Mouse (Mus musculus) neural tube, embryonic 13.5 days (tissue): ENCODE data around the gene Vps35l. TPM values are rescaled to one million over a fixed set of nuclear protein-coding genes. Genes with fewer than 3 reads are reported as not detected.

Experiments
- ATAC-seq: fragments of 200-750 bp; cut with Nextera tagmentation; 2 replicates; pipeline ENCODE4 v1.8.0; 2017; ENCODE audit warnings: low read depth, mild to moderate bottlenecking, moderate TSS enrichment, moderate library complexity
- H3K27ac ChIP-seq: fragments of 300-500 bp; sonication (generic); replicated peaks from 2 replicates; pipeline ENCODE4 v1.5.1; 2015; ENCODE audit warnings: moderate library complexity, mild to moderate bottlenecking, inconsistent platforms
- H3K27me3 ChIP-seq: fragments of 300-500 bp; sonication (generic); 2 replicates; pipeline ENCODE4 v1.6.1; 2015; ENCODE audit warnings: mild to moderate bottlenecking, inconsistent platforms
- H3K36me3 ChIP-seq: fragments of 300-500 bp; sonication (generic); 2 replicates; pipeline ENCODE4 v1.6.1; 2015; ENCODE audit warnings: mild to moderate bottlenecking, inconsistent platforms
- H3K4me1 ChIP-seq: fragments of 300-500 bp; sonication (generic); replicated peaks from 2 replicates; pipeline ENCODE4 v1.6.1; 2015; ENCODE audit warnings: inconsistent platforms
- H3K4me2 ChIP-seq: fragments of 300-500 bp; sonication (generic); 2 replicates; pipeline ENCODE4 v1.6.1; 2015; ENCODE audit warnings: inconsistent platforms, mild to moderate bottlenecking, moderate library complexity
- H3K4me3 ChIP-seq: fragments of 300-500 bp; sonication (generic); 2 replicates; pipeline ENCODE4 v1.5.1; 2015; ENCODE audit warnings: mild to moderate bottlenecking, inconsistent platforms
- H3K9ac ChIP-seq: fragments of 300-500 bp; sonication (generic); 2 replicates; pipeline ENCODE4 v1.6.1; 2015; ENCODE audit warnings: moderate library complexity, mild to moderate bottlenecking, inconsistent platforms
- H3K9me3 ChIP-seq: fragments of 300-500 bp; sonication (generic); 2 replicates; pipeline ENCODE4 v1.6.1; 2016; ENCODE audit warnings: inconsistent platforms
- WGBS: fragments of 180-500 bp; shearing (Covaris S2); methylation state at CpG from one replicate; pipeline ENCODE4 v1.1.7; 2015; 5-methylcytosine and 5-hydroxymethylcytosine counted together
- polyA plus RNA-seq: library from polyadenylated mRNA; unstranded; fragments of >200 nt; fragmentation: Nextera tagmentation; extraction: Ambion mirVana; gene quantifications from 2 replicates; pipeline ENCODE4 v1.2.1, GENCODE M21; 2015

Vps35l gene
- polyA plus RNA-seq, 1 experiment from 2014 or later = 86.8 TPM

DNA sequence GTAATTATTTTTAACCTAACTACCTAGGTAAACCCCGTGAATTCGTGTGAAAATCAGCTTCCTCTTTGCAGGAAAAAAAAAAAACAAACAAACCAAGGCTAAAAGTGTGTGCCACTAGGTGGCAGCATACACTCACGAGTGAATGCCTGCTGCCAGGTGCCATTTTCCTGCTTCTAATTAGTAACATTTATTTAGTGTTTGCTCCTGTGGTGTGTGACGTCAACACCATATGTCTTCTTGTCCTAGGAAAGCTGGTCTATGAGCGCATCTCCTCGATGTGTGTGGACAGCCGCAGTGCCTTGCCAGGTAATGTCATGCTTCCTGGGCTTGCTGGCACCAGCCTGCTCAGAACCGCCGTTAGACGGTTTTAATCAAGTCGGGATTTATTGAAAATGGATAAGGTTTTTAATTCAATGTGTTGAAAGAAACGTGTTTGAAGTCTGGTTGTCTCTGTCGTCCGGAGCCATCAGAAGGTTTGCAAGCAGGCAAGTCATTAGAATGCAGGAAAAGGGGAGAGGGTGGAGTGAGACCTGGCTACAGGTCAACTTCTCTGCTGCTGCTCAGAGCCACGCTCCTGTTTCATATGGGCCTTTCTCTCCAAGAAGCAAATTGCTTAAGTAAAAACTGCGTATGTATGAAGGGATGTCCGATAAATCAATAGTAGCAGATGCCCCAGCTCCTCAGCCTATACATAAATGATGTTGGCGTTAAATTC lies 26.2 kb downstream of the Vps35l start:
- Histone ChIP-seq H3K9ac (no peak overlapping the region), H3K4me1 (peaks cover 9% of the 10 kb centered on the region)
- 50% methylated on average over 18 of the region's 18 CpGs for WGBS

GRCm38 (mm10) chr7:118766834-118767224 lies 26.8 kb downstream of the Vps35l start:
- Histone ChIP-seq H3K27ac (no peak overlapping the region), H3K9ac (no peak overlapping the region), H3K4me2 (no peak overlapping the region), H3K27me3 (no peaks in the 10 kb centered on the region), H3K9me3 (no peaks in the 10 kb centered on the region), H3K4me1 (peaks cover 9% of the 10 kb centered on the region), H3K4me3 (no peak overlapping the region), H3K36me3 (peaks cover 43% of the 10 kb centered on the region)
- peak; percentile 49; the same call in 1 of the 2 replicates for ATAC-seq
- 71% methylated on average over 5 of the region's 5 CpGs for WGBS

More for the DNA sequence above, 26.2 kb downstream of the Vps35l start:
- H3K4me3 ChIP-seq = no peak overlapping the region
- H3K27me3 ChIP-seq = no peaks in the 10 kb centered on the region
- peaks cover 48% of the 10 kb centered on the region for H3K36me3 ChIP-seq
- ATAC-seq = peak; percentile 56
- peak overlapping the region; percentile 30; the same call in 1 of the 2 replicates for H3K4me2 ChIP-seq
- no peaks in the 10 kb centered on the region for H3K9me3 ChIP-seq
- H3K27ac ChIP-seq = no peak overlapping the region

- Histone ChIP-seq H3K27me3 (no peaks in the 10 kb centered on the region), H3K9me3 (no peaks in the 10 kb centered on the region), H3K9ac (no peak overlapping the region), H3K4me1 (peaks cover 9% of the 10 kb centered on the region), H3K4me3 (no peak overlapping the region), H3K4me2 (no peak overlapping the region), H3K36me3 (peaks cover 33% of the 10 kb centered on the region), H3K27ac (no peak overlapping the region)
- WGBS = 83% methylated on average over 8 of the region's 8 CpGs
- no peak for ATAC-seq
Measured at GRCm38 (mm10) chr7:118769208-118769607, 29.2 kb downstream of the Vps35l start.

DNA sequence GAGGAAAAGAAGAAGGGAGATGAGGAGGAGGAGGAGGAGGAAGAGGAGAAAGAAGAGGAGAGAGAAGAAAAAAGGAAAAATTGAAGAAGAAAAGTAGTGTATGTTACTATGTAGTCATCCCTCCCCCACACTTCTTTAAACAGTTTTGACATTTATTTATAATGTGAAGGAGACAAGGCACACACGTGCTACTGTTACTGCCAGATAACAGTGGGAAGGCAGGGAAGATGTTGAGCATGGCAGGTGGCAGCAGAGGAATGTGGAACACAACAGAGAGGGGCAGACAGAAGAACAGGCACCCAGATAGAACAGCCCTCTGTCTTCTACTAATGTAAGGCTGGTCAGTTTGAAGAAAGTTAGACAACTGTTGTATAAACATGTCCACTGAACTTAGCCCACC lies 29.6 kb downstream of the Vps35l start:
- Histone ChIP-seq H3K4me1 (peaks cover 9% of the 10 kb centered on the region), H3K36me3 (peaks cover 28% of the 10 kb centered on the region), H3K4me2 (no peak overlapping the region), H3K9ac (no peak overlapping the region), H3K27me3 (no peaks in the 10 kb centered on the region), H3K4me3 (no peak overlapping the region), H3K27ac (no peak overlapping the region), H3K9me3 (no peaks in the 10 kb centered on the region)
- no peak for ATAC-seq
- 39% methylated on average over 1 of the region's 1 CpGs for WGBS

DNA sequence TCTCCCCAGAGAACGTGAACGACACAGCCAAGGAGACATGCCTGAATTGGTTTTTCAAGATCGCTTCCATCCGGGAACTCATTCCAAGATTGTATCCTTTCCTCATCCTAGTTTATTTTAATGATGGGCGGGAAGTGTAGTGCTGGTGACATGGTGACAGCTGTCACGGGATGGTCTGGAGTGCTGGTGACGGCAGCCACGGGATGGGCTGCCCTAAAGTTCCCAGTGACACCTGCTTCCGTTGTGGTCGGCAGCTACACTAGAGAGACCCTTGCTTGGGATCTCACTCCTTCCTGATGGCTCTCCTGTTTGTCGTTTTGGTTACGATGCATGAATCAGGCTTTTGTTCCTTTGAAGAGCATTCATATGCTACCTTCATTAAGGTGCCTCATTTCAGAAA lies 33.0 kb downstream of the Vps35l start:
- peaks cover 52% of the 10 kb centered on the region for H3K36me3 ChIP-seq
- H3K4me1 ChIP-seq = 0 out of 2 replicates have a peak, but pooled peaks cover 9% of the 10 kb centered on the region
- H3K4me3 ChIP-seq = no peak overlapping the region
- no peak for ATAC-seq
- no peak overlapping the region for H3K9ac ChIP-seq
- H3K4me2 ChIP-seq = no peak overlapping the region
- 84% methylated on average over 12 of the region's 12 CpGs for WGBS
- H3K27me3 ChIP-seq = no peaks in the 10 kb centered on the region
- H3K9me3 ChIP-seq = no peaks in the 10 kb centered on the region
- H3K27ac ChIP-seq = no peak overlapping the region

DNA sequence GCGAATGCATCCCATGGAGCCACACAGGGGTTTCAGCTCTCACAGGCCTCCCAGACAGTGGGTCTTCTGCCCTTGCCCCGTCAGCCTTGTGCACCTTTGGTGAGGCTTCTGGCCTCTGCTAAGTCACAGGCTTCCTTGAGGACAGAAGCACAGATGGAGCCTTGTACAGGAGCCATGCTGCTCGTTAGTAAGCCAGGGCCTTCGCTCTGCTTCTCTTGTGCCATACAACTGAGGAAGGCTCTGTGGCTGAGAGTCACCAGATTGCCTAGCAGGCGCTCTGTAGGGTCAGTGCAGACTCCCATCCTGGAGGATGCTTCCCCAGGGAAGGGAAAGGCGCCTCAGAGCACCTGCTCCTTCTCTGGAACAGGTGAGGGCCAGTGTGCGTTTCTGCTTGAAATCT lies 36.0 kb downstream of the Vps35l start:
- Histone ChIP-seq H3K9ac (no peak overlapping the region), H3K4me2 (no peak overlapping the region), H3K4me1 (0 out of 2 replicates have a peak, but pooled peaks cover 9% of the 10 kb centered on the region), H3K27ac (no peak overlapping the region), H3K36me3 (peaks cover 76% of the 10 kb centered on the region), H3K27me3 (no peaks in the 10 kb centered on the region), H3K4me3 (no peak overlapping the region), H3K9me3 (no peaks in the 10 kb centered on the region)
- no peak for ATAC-seq
- 87% methylated on average over 7 of the region's 7 CpGs for WGBS

DNA sequence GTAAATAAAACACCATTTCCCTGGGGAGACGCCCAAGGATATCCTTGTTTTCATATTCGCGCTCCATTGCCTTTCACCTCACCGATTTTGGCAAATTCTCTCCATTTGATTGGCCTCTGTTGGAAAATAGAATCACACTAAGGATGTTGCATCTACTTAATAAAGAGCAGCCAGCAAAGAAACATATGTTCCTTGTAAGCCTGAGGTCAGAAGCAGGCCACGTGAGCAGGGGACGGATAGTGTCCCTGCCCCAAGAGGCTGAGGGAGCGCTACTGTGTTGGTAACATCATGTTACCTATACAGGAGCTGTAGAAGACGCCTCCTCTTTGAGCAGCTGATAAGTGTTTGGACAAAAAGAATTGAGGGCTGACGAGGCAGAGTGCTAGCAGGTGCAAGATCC lies 36.5 kb downstream of the Vps35l start:
- H3K36me3 ChIP-seq = peaks cover 79% of the 10 kb centered on the region
- H3K27me3 ChIP-seq = no peaks in the 10 kb centered on the region
- no peak for ATAC-seq
- 76% methylated on average over 9 of the region's 9 CpGs for WGBS
- H3K4me1 ChIP-seq = 0 out of 2 replicates have a peak, but pooled peaks cover 9% of the 10 kb centered on the region
- H3K27ac ChIP-seq = no peak overlapping the region
- H3K4me3 ChIP-seq = no peak overlapping the region
- H3K4me2 ChIP-seq = no peak overlapping the region
- no peaks in the 10 kb centered on the region for H3K9me3 ChIP-seq
- no peak overlapping the region for H3K9ac ChIP-seq

GRCm38 (mm10) chr7:118777598-118778394 lies 37.8 kb downstream of the Vps35l start:
- no peak overlapping the region for H3K4me2 ChIP-seq
- no peak overlapping the region for H3K4me3 ChIP-seq
- no peaks in the 10 kb centered on the region for H3K9me3 ChIP-seq
- H3K36me3 ChIP-seq = peaks cover 89% of the 10 kb centered on the region
- H3K27me3 ChIP-seq = no peaks in the 10 kb centered on the region
- 0 out of 2 replicates have a peak overlapping the region, but pooled peaks have one; percentile 18 for H3K27ac ChIP-seq
- H3K4me1 ChIP-seq = 0 out of 2 replicates have a peak, but pooled peaks cover 9% of the 10 kb centered on the region
- no peak overlapping the region for H3K9ac ChIP-seq
- WGBS = 86% methylated on average over 10 of the region's 10 CpGs
- ATAC-seq = no peak

GRCm38 (mm10) chr7:118778561-118778960 lies 38.5 kb downstream of the Vps35l start:
- Histone ChIP-seq H3K27me3 (no peaks in the 10 kb centered on the region), H3K27ac (0 out of 2 replicates have a peak overlapping the region, but pooled peaks have one; percentile 23), H3K4me3 (no peak overlapping the region), H3K4me1 (0 out of 2 replicates have a peak, but pooled peaks cover 9% of the 10 kb centered on the region), H3K36me3 (peaks cover 86% of the 10 kb centered on the region), H3K4me2 (no peak overlapping the region), H3K9me3 (no peaks in the 10 kb centered on the region), H3K9ac (no peak overlapping the region)
- 40% methylated on average over 6 of the region's 6 CpGs for WGBS
- peak; percentile 43; the same call in 1 of the 2 replicates for ATAC-seq

DNA sequence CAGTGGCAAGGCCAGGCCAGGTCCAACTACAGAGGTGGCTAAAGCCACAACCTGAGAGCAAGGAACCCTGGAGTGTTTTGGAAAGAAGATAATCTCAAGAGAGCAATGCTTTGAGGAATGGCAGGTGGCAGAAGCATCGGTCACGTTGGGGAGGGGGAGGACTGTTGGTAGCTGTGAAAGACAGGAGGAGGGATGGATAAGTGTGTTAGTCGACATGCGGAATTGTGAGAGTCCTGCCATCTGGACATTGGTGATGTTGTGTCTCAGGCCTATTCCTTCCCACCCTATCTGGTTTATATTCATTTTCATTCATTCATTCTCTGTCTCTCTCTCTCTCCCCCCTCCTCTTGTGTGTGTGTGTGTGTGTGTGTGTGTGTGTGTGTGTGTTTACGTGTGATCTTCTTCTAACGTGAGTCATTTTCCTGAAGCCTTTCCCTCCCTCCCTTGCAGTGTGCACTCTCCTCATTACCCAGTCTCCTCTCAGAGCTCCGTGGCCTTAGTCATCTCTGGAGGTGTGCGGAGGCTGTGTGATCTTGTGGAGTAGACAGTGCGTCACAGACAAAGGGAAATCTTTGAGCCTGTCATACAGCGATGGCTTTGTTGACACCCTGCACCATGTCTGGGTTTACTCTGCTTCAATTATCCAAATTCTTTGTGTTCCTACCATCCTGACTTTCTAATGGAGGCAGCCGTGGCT lies 43.4 kb downstream of the Vps35l start:
- Histone ChIP-seq H3K9ac (no peak overlapping the region), H3K9me3 (no peaks in the 10 kb centered on the region), H3K27me3 (no peaks in the 10 kb centered on the region), H3K4me3 (no peak overlapping the region), H3K36me3 (peaks cover 69% of the 10 kb centered on the region), H3K27ac (no peak overlapping the region), H3K4me1 (no peaks in the 10 kb centered on the region), H3K4me2 (no peak overlapping the region)
- no peak for ATAC-seq
- 89% methylated on average over 11 of the region's 11 CpGs for WGBS

DNA sequence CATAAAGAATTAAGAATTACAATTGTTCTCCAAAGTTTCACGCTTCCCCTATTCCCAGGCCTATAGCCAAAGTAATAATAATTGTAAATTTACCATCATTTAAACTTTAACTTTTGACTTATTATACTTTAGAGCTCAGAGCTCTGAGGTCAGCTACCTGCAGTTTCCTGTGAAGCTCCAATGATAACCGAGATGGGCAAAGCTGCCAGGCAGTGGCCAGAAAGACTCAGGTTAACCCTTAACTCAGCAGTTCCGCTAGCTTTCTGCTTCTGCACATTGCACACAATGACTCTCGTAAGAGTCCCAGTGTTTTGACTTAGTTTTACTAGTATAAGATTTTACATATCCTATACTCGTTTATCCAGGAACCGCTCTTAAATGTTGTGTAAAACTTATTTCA lies 46.1 kb downstream of the Vps35l start:
- H3K9me3 ChIP-seq = no peaks in the 10 kb centered on the region
- H3K9ac ChIP-seq = no peak overlapping the region
- H3K27me3 ChIP-seq = no peaks in the 10 kb centered on the region
- no peak overlapping the region for H3K4me2 ChIP-seq
- ATAC-seq = no peak
- H3K4me3 ChIP-seq = no peak overlapping the region
- H3K36me3 ChIP-seq = peaks cover 59% of the 10 kb centered on the region
- no peak overlapping the region for H3K27ac ChIP-seq
- WGBS = 84% methylated on average over 6 of the region's 6 CpGs
- H3K4me1 ChIP-seq = no peaks in the 10 kb centered on the region

GRCm38 (mm10) chr7:118787326-118787725 lies 47.3 kb downstream of the Vps35l start:
- ATAC-seq = no peak
- WGBS = 94% methylated on average over 5 of the region's 5 CpGs
- Histone ChIP-seq H3K27me3 (no peaks in the 10 kb centered on the region), H3K4me3 (no peak overlapping the region), H3K4me2 (no peak overlapping the region), H3K27ac (no peak overlapping the region), H3K9me3 (no peaks in the 10 kb centered on the region), H3K36me3 (peaks cover 61% of the 10 kb centered on the region), H3K4me1 (no peaks in the 10 kb centered on the region), H3K9ac (no peak overlapping the region)
